Mouse (Mus musculus) neural tube, embryonic 13.5 days (tissue): ENCODE measurements around the gene Syne1. TPM values are rescaled to one million over a fixed set of nuclear protein-coding genes. Genes with fewer than 3 reads are reported as not detected.

ENCODE experiments used
- ATAC-seq: fragments of 200-750 bp; cut with Nextera tagmentation; 2 replicates; pipeline ENCODE4 v1.8.0; 2017; ENCODE audit warnings: low read depth, mild to moderate bottlenecking, moderate TSS enrichment, moderate library complexity
- H3K27ac ChIP-seq: fragments of 300-500 bp; sonication (generic); replicated peaks from 2 replicates; pipeline ENCODE4 v1.5.1; 2015; ENCODE audit warnings: moderate library complexity, mild to moderate bottlenecking, inconsistent platforms
- H3K27me3 ChIP-seq: fragments of 300-500 bp; sonication (generic); 2 replicates; pipeline ENCODE4 v1.6.1; 2015; ENCODE audit warnings: mild to moderate bottlenecking, inconsistent platforms
- H3K36me3 ChIP-seq: fragments of 300-500 bp; sonication (generic); 2 replicates; pipeline ENCODE4 v1.6.1; 2015; ENCODE audit warnings: mild to moderate bottlenecking, inconsistent platforms
- H3K4me1 ChIP-seq: fragments of 300-500 bp; sonication (generic); replicated peaks from 2 replicates; pipeline ENCODE4 v1.6.1; 2015; ENCODE audit warnings: inconsistent platforms
- H3K4me2 ChIP-seq: fragments of 300-500 bp; sonication (generic); 2 replicates; pipeline ENCODE4 v1.6.1; 2015; ENCODE audit warnings: inconsistent platforms, mild to moderate bottlenecking, moderate library complexity
- H3K4me3 ChIP-seq: fragments of 300-500 bp; sonication (generic); 2 replicates; pipeline ENCODE4 v1.5.1; 2015; ENCODE audit warnings: mild to moderate bottlenecking, inconsistent platforms
- H3K9ac ChIP-seq: fragments of 300-500 bp; sonication (generic); 2 replicates; pipeline ENCODE4 v1.6.1; 2015; ENCODE audit warnings: moderate library complexity, mild to moderate bottlenecking, inconsistent platforms
- H3K9me3 ChIP-seq: fragments of 300-500 bp; sonication (generic); 2 replicates; pipeline ENCODE4 v1.6.1; 2016; ENCODE audit warnings: inconsistent platforms
- WGBS: fragments of 180-500 bp; shearing (Covaris S2); methylation state at CpG from one replicate; pipeline ENCODE4 v1.1.7; 2015; 5-methylcytosine and 5-hydroxymethylcytosine counted together
- polyA plus RNA-seq: library from polyadenylated mRNA; unstranded; fragments of >200 nt; fragmentation: Nextera tagmentation; extraction: Ambion mirVana; gene quantifications from 2 replicates; pipeline ENCODE4 v1.2.1, GENCODE M21; 2015

Syne1 gene
- polyA plus RNA-seq, 1 experiment from 2014 or later = 8.1 TPM

DNA sequence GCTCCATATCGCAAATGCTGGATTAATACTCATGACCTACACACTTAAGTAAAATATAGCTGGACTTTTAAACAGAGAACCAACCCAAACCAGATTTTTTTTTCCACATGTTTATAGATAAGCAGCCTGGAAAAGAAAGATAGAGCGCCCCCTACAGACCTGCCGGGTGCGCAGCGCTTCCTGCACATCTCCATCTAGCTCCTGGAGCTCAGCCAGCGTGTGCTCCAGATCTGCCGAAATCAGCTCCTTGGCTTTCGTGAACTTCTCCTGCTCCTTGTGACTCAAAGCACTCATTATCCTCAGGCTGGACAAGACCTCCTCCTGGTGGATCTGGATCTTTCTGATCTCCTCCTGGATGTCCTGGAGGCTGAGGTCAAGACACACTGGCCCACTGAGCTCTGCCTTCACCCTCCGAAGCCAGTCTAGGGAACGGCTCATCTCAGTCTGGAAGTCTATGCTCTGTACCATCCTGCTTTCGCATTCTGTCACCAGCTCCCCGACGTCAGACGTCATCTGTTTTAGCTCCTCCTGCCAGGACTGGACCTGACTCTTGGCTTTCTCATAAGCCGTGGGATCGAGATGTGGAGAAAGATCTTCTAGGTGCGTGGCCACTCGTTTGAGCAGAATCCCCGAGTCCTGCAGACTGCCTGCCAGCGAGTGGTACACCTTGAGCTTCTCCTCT, 323.7 kb downstream of the Syne1 start:
- H3K9me3 ChIP-seq = no peaks in the 10 kb centered on the region
- H3K9ac ChIP-seq = no peak overlapping the region
- H3K36me3 ChIP-seq = no peaks in the 10 kb centered on the region
- ATAC-seq = no peak
- no peaks in the 10 kb centered on the region for H3K4me1 ChIP-seq
- H3K27ac ChIP-seq = no peak overlapping the region
- WGBS = 82% methylated on average over 20 of the region's 20 CpGs
- no peak overlapping the region for H3K4me3 ChIP-seq
- H3K4me2 ChIP-seq = no peak overlapping the region
- no peaks in the 10 kb centered on the region for H3K27me3 ChIP-seq

DNA sequence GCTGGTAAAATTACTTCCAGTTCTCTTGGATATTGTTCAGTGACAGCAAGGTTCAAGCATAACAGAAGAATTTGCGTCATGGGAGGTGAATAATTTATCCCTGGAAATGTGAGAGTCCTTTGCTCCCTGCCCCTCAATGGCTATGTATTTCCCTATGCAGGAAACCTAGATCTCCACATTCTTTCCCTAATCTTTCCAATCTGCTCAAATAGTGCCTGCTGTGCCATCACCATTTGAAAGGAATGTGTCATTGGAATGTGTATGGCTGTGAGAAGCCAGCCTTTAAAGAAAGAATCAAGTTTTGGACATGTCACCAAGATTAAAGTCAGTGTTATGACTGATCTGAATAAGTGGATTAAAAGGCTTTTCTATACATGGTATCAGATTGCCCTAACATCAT, 335.3 kb downstream of the Syne1 start:
- Histone ChIP-seq H3K27me3 (no peaks in the 10 kb centered on the region), H3K9me3 (no peaks in the 10 kb centered on the region), H3K9ac (no peak overlapping the region), H3K4me1 (no peaks in the 10 kb centered on the region), H3K4me3 (no peak overlapping the region), H3K4me2 (no peak overlapping the region), H3K36me3 (no peaks in the 10 kb centered on the region), H3K27ac (no peak overlapping the region)
- ATAC-seq = no peak
- WGBS = 55% methylated on average over 1 of the region's 1 CpGs

DNA sequence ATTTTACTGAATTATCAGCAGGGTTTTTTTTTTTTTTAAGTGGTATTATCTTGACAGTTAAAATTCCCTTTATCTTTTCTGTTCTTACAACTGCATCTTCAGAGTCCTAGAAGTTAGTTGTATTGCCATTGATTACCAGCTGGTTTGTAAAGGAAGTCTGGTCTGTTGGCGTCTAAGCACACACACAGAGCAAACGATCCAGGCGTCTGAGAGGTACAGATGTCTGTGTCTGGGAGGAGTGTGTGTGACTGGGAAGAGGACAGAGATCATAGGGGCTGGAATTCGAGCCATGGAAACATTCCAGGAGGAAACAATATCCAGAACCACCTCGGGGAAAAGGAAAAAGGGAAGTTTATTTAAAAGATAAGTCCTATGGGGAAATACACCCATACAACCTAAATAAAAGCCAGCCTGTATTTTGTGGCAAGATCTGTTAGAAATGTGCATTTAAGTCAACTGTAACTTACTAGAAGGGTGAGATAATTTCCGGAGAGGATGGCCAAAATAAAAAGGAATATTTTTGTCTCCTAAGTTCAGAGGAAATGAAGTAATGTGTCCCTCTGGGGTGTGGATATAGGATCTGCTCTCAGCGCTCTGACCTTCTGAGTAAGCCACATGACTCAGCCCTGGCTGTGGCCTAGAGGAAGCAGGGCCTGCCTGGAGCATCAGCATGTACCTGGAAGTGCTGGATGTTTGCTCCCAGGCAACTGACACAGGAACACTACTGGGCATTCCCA, 343.2 kb downstream of the Syne1 start:
- Histone ChIP-seq H3K4me1 (no peaks in the 10 kb centered on the region), H3K36me3 (no peaks in the 10 kb centered on the region), H3K9ac (no peak overlapping the region), H3K9me3 (no peaks in the 10 kb centered on the region), H3K4me3 (no peak overlapping the region), H3K27ac (no peak overlapping the region), H3K4me2 (no peak overlapping the region), H3K27me3 (no peaks in the 10 kb centered on the region)
- 47% methylated on average over 7 of the region's 7 CpGs for WGBS
- no peak for ATAC-seq

DNA sequence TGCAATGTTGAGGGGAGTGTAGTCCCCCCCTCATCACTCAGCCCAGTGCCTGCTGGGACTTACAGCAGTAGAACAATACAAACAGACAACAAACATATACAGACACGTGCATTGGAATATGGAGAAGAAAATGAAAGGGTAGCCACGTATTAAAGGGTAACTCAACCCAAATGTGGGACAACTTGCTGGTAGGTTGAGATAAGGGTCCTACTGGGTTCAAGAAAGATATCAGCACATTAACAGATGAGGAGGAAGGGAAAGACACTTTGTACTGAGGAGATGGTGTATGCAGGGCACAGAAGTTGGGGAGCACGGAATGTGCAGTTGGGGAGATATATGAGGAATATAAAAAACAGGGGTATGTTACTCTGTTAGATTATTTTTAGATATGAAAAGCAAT, 345.3 kb downstream of the Syne1 start:
- H3K9ac ChIP-seq = no peak overlapping the region
- H3K4me1 ChIP-seq = no peaks in the 10 kb centered on the region
- no peaks in the 10 kb centered on the region for H3K27me3 ChIP-seq
- H3K36me3 ChIP-seq = no peaks in the 10 kb centered on the region
- WGBS = 88% methylated on average over 3 of the region's 3 CpGs
- H3K9me3 ChIP-seq = no peaks in the 10 kb centered on the region
- no peak overlapping the region for H3K4me2 ChIP-seq
- no peak for ATAC-seq
- H3K27ac ChIP-seq = no peak overlapping the region
- H3K4me3 ChIP-seq = no peak overlapping the region

DNA sequence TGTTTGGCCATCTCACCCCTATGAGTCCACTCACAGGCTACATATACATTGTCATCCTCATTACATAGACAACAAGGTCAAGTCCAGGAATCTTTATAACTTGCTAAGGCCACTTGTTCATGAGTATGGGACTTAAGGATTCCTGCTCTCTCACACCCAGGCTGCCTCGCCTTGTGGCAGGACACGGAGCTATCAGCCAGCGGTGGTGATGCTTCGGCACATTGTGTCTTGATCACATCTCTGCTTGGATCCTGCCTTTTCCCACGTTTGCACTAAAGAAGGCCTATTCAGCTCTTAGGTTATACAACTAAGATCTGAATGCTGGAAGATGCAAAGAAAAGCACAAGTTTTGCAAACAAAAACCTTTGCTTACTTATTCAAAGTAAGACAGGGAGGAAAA, 345.7 kb downstream of the Syne1 start:
- Histone ChIP-seq H3K9me3 (no peaks in the 10 kb centered on the region), H3K36me3 (no peaks in the 10 kb centered on the region), H3K4me2 (no peak overlapping the region), H3K9ac (no peak overlapping the region), H3K4me1 (no peaks in the 10 kb centered on the region), H3K27me3 (no peaks in the 10 kb centered on the region), H3K4me3 (no peak overlapping the region), H3K27ac (no peak overlapping the region)
- WGBS = 89% methylated on average over 5 of the region's 5 CpGs
- no peak for ATAC-seq

DNA sequence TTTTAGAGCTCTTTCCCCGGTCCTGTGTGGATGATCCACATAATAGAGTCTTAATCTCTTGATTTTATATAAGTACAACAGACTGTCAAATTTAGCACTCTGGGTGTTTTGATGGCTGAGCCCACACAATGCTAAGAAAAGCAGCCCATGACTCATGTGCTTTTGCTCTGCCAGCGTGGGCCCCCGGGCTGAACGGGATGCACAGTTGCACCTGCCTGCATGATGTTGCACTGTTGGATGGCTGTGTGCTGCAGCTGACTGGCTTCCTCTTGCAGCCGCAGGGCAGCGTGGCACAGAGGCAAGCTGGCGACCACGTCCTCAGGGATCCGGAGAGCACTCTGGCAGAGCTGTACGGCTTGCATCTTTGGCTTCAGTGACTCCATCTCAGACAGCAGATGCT, 347.4 kb downstream of the Syne1 start:
- Histone ChIP-seq H3K4me1 (no peaks in the 10 kb centered on the region), H3K9ac (no peak overlapping the region), H3K36me3 (no peaks in the 10 kb centered on the region), H3K27me3 (no peaks in the 10 kb centered on the region), H3K4me2 (no peak overlapping the region), H3K9me3 (no peaks in the 10 kb centered on the region), H3K27ac (peak overlapping the region; percentile 49), H3K4me3 (no peak overlapping the region)
- ATAC-seq = peak; percentile 93
- WGBS = 60% methylated on average over 10 of the region's 10 CpGs

DNA sequence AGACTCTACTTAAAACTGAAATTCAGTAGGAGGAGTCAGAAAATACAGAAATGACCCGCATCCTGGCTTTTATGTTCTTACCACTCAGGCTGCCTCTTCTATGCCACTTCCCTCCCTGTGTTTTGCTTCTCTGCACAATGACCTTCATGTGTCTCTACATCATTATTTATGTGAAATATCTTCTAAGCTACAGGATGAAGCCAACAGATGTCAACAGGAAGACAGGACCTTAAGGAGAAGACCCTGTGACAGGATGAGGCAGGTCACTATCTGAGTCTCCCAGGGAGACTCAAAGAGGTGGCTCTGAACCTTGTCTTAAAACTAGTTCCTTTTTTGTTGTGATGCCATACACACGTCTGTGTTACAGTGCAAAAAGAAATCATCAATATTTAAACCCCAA, 353.9 kb downstream of the Syne1 start:
- WGBS = 83% methylated on average over 2 of the region's 2 CpGs
- H3K9ac ChIP-seq = no peak overlapping the region

DNA sequence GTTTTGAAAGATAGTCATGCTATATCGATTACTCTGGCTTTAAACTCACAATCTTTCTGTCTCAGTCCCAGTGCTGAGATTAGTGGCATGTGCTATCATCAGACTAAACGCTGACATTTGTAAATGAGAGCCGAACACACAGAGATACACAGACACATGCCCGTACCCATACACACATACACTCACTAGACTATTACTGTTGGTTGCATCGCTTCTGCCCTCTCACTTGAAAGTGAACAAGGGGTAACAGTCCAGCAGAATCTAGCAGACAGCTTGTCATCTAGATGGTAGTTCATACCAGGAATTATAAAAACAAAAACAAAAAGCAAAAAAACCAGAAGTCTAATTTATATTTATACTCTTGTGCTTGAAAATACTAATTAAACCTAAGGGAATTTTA, 355.0 kb downstream of the Syne1 start:
- Histone ChIP-seq H3K4me1 (peaks cover 19% of the 10 kb centered on the region), H3K9me3 (no peaks in the 10 kb centered on the region), H3K9ac (no peak overlapping the region), H3K27ac (no peak overlapping the region), H3K4me2 (no peak overlapping the region), H3K27me3 (no peaks in the 10 kb centered on the region), H3K36me3 (no peaks in the 10 kb centered on the region), H3K4me3 (no peak overlapping the region)
- no peak for ATAC-seq
- WGBS = 92% methylated on average over 5 of the region's 5 CpGs

More for the DNA sequence above, 353.9 kb downstream of the Syne1 start:
- ATAC-seq = no peak
- no peak overlapping the region for H3K4me3 ChIP-seq
- no peaks in the 10 kb centered on the region for H3K9me3 ChIP-seq
- H3K27ac ChIP-seq = no peak overlapping the region
- no peaks in the 10 kb centered on the region for H3K36me3 ChIP-seq
- no peaks in the 10 kb centered on the region for H3K27me3 ChIP-seq
- H3K4me2 ChIP-seq = no peak overlapping the region
- peaks cover 19% of the 10 kb centered on the region for H3K4me1 ChIP-seq

DNA sequence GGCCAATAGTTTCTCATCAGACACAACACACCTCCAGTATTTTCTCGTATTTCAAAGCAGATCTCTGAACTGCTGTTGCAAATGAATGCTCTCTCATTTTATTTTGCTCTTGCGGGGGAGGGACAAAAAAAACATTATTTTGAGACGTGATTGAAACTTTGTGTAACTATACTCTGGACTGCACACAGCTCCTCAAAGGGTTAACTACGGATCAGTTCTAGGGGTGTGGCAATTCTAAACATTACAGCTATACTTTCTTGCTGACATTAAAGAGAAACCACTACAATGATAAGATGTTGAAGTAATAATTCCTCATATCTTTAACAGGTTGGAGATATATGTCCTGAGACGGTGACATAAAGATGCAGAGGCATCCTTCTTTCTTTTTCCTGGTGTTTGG, 356.0 kb downstream of the Syne1 start:
- Histone ChIP-seq H3K4me2 (peak overlapping the region; percentile 72), H3K36me3 (0 out of 2 replicates have a peak, but pooled peaks cover 3% of the 10 kb centered on the region), H3K27me3 (no peaks in the 10 kb centered on the region), H3K4me3 (no peak overlapping the region), H3K9ac (no peak overlapping the region), H3K27ac (no peak overlapping the region), H3K9me3 (no peaks in the 10 kb centered on the region), H3K4me1 (peaks cover 19% of the 10 kb centered on the region)
- no peak for ATAC-seq
- WGBS = 76% methylated on average over 5 of the region's 5 CpGs

DNA sequence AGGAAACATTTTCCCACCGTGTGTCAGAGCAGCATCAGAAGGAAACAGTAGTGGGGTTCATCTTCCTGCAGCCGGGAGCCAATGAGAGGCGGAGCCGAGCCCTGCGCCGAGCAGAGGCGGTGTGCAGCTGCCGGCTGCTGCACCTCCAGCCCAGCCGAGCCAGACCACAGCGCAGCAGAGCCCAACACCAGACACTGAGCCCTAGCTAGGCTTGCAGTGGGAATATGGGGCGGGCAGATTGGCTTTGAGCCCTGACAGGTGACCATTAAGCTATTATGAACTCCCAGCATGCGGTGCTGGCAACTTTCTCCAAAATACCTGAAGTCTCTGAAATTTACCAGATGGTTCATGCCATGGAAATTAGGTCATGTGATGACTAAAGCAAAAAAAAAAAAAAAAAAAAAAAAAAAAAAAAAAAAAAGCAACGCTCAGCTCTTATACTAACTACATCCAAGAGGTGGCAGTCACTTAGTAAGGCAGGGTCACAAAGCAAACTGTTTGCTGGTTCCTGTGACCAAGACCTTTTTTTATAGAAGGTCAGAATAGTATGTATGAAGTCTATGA, 356.5 kb downstream of the Syne1 start:
- Histone ChIP-seq H3K36me3 (0 out of 2 replicates have a peak, but pooled peaks cover 3% of the 10 kb centered on the region), H3K27me3 (no peaks in the 10 kb centered on the region), H3K4me2 (peak overlapping the region; percentile 72), H3K4me3 (peak overlapping the region; percentile 56), H3K4me1 (peaks cover 19% of the 10 kb centered on the region), H3K9ac (peak overlapping the region; percentile 68), H3K9me3 (no peaks in the 10 kb centered on the region), H3K27ac (peak overlapping the region; percentile 87)
- WGBS = 0% methylated on average over 13 of the region's 13 CpGs
- peak; percentile 99 for ATAC-seq

DNA sequence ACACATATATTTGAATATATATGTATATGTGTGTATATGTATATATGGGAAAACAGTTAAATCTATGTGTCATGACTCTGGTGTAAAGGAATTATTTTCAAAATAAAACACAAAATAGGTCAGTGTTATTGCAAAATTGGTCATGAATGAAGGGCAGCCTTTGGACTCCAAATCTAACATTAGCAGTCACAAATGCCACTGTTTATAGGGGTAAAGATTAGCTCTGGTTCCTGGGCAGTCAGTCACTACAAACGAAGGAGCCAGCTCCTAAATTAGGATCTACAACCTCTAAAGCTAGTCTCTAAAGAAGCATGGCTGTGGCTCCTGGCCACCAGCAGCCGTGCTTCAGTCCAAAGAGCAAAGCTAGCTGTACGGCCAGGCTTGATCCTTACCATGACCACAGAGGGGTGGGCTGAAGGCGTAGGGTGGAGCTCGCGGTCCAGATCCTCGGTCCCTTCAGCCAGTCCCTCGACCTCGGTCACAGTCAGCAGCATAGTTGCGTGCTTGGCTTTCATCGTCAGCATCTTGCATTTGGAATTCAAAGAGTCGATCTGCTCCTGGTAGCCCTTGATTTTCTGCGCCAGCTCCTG, 357.1 kb downstream of the Syne1 start:
- peak overlapping the region; percentile 72 for H3K4me2 ChIP-seq
- no peaks in the 10 kb centered on the region for H3K9me3 ChIP-seq
- H3K4me3 ChIP-seq = peak overlapping the region; percentile 56
- H3K9ac ChIP-seq = peak overlapping the region; percentile 68
- WGBS = 2% methylated on average over 13 of the region's 13 CpGs
- H3K27me3 ChIP-seq = no peaks in the 10 kb centered on the region
- peak; percentile 91 for ATAC-seq
- H3K4me1 ChIP-seq = peaks cover 19% of the 10 kb centered on the region
- 0 out of 2 replicates have a peak, but pooled peaks cover 3% of the 10 kb centered on the region for H3K36me3 ChIP-seq
- H3K27ac ChIP-seq = peak overlapping the region; percentile 87

DNA sequence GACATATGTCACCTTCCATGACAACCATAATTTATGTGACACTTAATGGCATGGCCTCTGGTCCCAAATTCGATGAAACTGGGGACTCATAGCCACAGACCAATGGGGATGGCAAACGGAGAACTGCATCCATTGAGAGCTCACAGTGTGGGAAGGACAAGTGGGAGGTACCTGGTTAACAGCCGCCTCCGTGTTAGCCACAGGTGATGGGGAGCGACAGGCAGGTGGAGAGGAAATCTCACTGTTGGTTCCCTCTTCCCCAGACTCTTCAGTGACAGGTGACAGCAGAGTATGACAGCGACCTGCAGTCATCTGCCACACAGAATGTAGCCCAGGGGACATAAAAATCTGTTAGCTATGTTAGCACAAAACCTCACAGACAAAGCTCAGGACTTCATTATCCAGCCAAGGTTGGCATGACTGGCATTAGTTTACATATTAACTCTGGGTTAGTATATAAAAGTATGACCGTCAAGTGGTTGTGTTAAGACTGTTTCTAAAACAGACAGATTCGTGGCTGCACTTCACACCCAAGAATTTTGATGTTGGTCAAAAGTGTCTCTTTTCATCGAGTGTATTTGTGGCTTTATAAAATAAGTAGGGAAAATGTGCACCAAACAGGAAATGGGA, 358.3 kb downstream of the Syne1 start:
- ATAC-seq = no peak
- Histone ChIP-seq H3K27me3 (no peaks in the 10 kb centered on the region), H3K4me2 (no peak overlapping the region), H3K36me3 (0 out of 2 replicates have a peak, but pooled peaks cover 3% of the 10 kb centered on the region), H3K4me1 (peaks cover 19% of the 10 kb centered on the region), H3K4me3 (no peak overlapping the region), H3K9ac (no peak overlapping the region), H3K27ac (no peak overlapping the region), H3K9me3 (no peaks in the 10 kb centered on the region)
- WGBS = 82% methylated on average over 9 of the region's 9 CpGs
